ENCODE assay signal across 14 mouse cellular contexts in genomic region chr5:125549750-125550489, GRCm38 (mm10). TPM values are rescaled to one million over a fixed set of nuclear protein-coding genes. Genes with fewer than 3 reads are reported as not detected.
DNase-seq lines count a peak whose midpoint lies in the region; ATAC-seq and TF ChIP-seq lines count a peak whose summit lies in the region.
"Had no signal": no experiment of that assay in that cellular context is flagged by ENCODE, and none has a peak within 500 bp of the region (broad histone marks: within the 10 kb centered on the region; RNA-seq: fewer than 3 reads in every experiment).

No protein-coding gene starts in this region.

- H3K36me3 ChIP-seq in midbrain, embryonic 10.5 days: no peaks in the 10 kb centered on the region
- no peaks in the 10 kb centered on the region for H3K36me3 ChIP-seq in midbrain, postnatal 0 days (ENCODE audit: insufficient read depth, low read length)
- H3K36me3 ChIP-seq in embryonic facial prominence, embryonic 13.5 days: no peaks in the 10 kb centered on the region
- no peaks in the 10 kb centered on the region for H3K36me3 ChIP-seq in midbrain, embryonic 14.5 days (ENCODE audit: control insufficient read depth, insufficient read depth, low read length)
- H3K36me3 ChIP-seq: liver, embryonic 13.5 days had no signal

- H3K9me3 ChIP-seq in midbrain, embryonic 10.5 days (replicated peaks): peaks cover 4% of the 10 kb centered on the region; the same call in 1 of the 2 replicates
- H3K9me3 ChIP-seq in midbrain, postnatal 0 days (ENCODE audit: low read length): no peaks in the 10 kb centered on the region
- 0 out of 2 replicates have a peak, but pooled peaks cover 4% of the 10 kb centered on the region for H3K9me3 ChIP-seq in embryonic facial prominence, embryonic 13.5 days
- H3K9me3 ChIP-seq in midbrain, embryonic 14.5 days (ENCODE audit: control insufficient read depth, low read length): peaks cover 4% of the 10 kb centered on the region; the same call in 1 of the 2 replicates
- H3K9me3 ChIP-seq: liver, embryonic 13.5 days had no signal

- peaks cover 42% of the 10 kb centered on the region for H3K27me3 ChIP-seq in midbrain, embryonic 10.5 days (ENCODE audit: low read depth, poor library complexity, severe bottlenecking)
- H3K27me3 ChIP-seq in midbrain, postnatal 0 days (ENCODE audit: insufficient read depth, low read length): no peaks in the 10 kb centered on the region
- H3K27me3 ChIP-seq in embryonic facial prominence, embryonic 13.5 days: peaks cover 34% of the 10 kb centered on the region
- no peaks in the 10 kb centered on the region for H3K27me3 ChIP-seq in midbrain, embryonic 14.5 days (ENCODE audit: control insufficient read depth, insufficient read depth, low read length)

- no peak for ATAC-seq in midbrain, postnatal 0 days (ENCODE audit: low FRiP score)
- no peak for ATAC-seq in embryonic facial prominence, embryonic 13.5 days (ENCODE audit: insufficient number of reproducible peaks, insufficient read depth, low FRiP score, low TSS enrichment, low read depth)
- ATAC-seq in midbrain, embryonic 14.5 days (ENCODE audit: low FRiP score, low TSS enrichment): no peak

- TF ChIP-seq POLR2A in brain, embryonic 14.5 days (IDR thresholded peaks at IDR 0.05; ENCODE audit: borderline replicate concordance, extremely low read depth, insufficient read depth, insufficient read length, poor library complexity, severe bottlenecking): no peak

- H3K4me2 ChIP-seq in midbrain, postnatal 0 days (ENCODE audit: low read depth, low read length, poor library complexity, severe bottlenecking): no peak overlapping the region
- H3K4me2 ChIP-seq in embryonic facial prominence, embryonic 13.5 days: no peak overlapping the region
- H3K4me2 ChIP-seq in midbrain, embryonic 14.5 days (ENCODE audit: low read length): peak overlapping the region; percentile 17
- H3K4me2 ChIP-seq: heart, embryonic 11.5 days; liver, embryonic 13.5 days had no signal

- no peak for DNase-seq in midbrain, embryonic 10.5 days (ENCODE audit: low spot score)
- no peak for DNase-seq in midbrain, postnatal 0 days (ENCODE audit: low spot score)
- DNase-seq in brain, embryonic 14.5 days (ENCODE audit: low read depth): peak; percentile 64
- DNase-seq in midbrain, embryonic 14.5 days: peak; percentile 61
- DNase-seq in urinary bladder, postnatal 25 days (ENCODE audit: low spot score): no peak
- no peak for DNase-seq in lung, postnatal 36 days
- DNase-seq: adrenal gland, postnatal 10 days; cerebellum, postnatal 36 days; gastrocnemius, postnatal 14 days; kidney, postnatal 25 days; liver, embryonic 13.5 days; lung, postnatal 14 days had no signal

- no peak for TF ChIP-seq CTCF in midbrain, postnatal 0 days (IDR thresholded peaks at IDR 0.05)
- no peak for TF ChIP-seq CTCF in brain, embryonic 14.5 days (IDR thresholded peaks at IDR 0.05; ENCODE audit: borderline replicate concordance, extremely low read depth, insufficient read depth, insufficient read length)

- WGBS in midbrain, embryonic 10.5 days: 27% methylated on average over 11 of the region's 11 CpGs
- WGBS in midbrain, postnatal 0 days: 19% methylated on average over 11 of the region's 11 CpGs
- WGBS in embryonic facial prominence, embryonic 13.5 days: 9% methylated on average over 11 of the region's 11 CpGs
- 6% methylated on average over 11 of the region's 11 CpGs for WGBS in midbrain, embryonic 14.5 days

- peak overlapping the region; percentile 32 for H3K4me3 ChIP-seq in midbrain, embryonic 10.5 days
- no peak overlapping the region for H3K4me3 ChIP-seq in midbrain, postnatal 0 days (ENCODE audit: low read depth, low read length)
- no peak overlapping the region for H3K4me3 ChIP-seq in embryonic facial prominence, embryonic 13.5 days
- H3K4me3 ChIP-seq in midbrain, embryonic 14.5 days (replicated peaks; ENCODE audit: low read depth, low read length): no peak overlapping the region
- H3K4me3 ChIP-seq: liver, embryonic 13.5 days had no signal

- peaks cover 24% of the 10 kb centered on the region for H3K4me1 ChIP-seq in midbrain, embryonic 10.5 days
- peaks cover 4% of the 10 kb centered on the region; the same call in 1 of the 2 replicates for H3K4me1 ChIP-seq in midbrain, postnatal 0 days (ENCODE audit: insufficient read depth, low read length)
- peaks cover 19% of the 10 kb centered on the region; the same call in 1 of the 2 replicates for H3K4me1 ChIP-seq in embryonic facial prominence, embryonic 13.5 days
- peaks cover 12% of the 10 kb centered on the region; the same call in 1 of the 2 replicates for H3K4me1 ChIP-seq in midbrain, embryonic 14.5 days (ENCODE audit: control insufficient read depth, insufficient read depth, low read length)
- H3K4me1 ChIP-seq: liver, embryonic 13.5 days had no signal

- H3K27ac ChIP-seq in midbrain, embryonic 10.5 days (replicated peaks): peak overlapping the region; percentile 55
- H3K27ac ChIP-seq in midbrain, postnatal 0 days (ENCODE audit: low read depth, low read length): no peak overlapping the region
- H3K27ac ChIP-seq in embryonic facial prominence, embryonic 13.5 days: no peak overlapping the region
- H3K27ac ChIP-seq in midbrain, embryonic 14.5 days (replicated peaks; ENCODE audit: low read depth, low read length): no peak overlapping the region
- H3K27ac ChIP-seq: liver, embryonic 13.5 days had no signal

- H3K9ac ChIP-seq in midbrain, postnatal 0 days (replicated peaks; ENCODE audit: low read length, poor library complexity, severe bottlenecking): no peak overlapping the region
- H3K9ac ChIP-seq in embryonic facial prominence, embryonic 13.5 days: 0 out of 2 replicates have a peak overlapping the region, but pooled peaks have one; percentile 21
- no peak overlapping the region for H3K9ac ChIP-seq in midbrain, embryonic 14.5 days (replicated peaks; ENCODE audit: low read length)
- H3K9ac ChIP-seq: liver, embryonic 13.5 days had no signal

RNA-seq across cellular contexts. Expression of gene Tmem132b, which starts 18.3 kb away (rescaled TPM):
- polyA plus RNA-seq in midbrain, embryonic 10.5 days (2016; fragmentation: Nextera tagmentation; extraction: Ambion mirVana): 0.20 and 0.29 TPM in 2 replicates
- 27.8 and 36.2 TPM in 2 replicates for total RNA-seq in midbrain, postnatal 0 days (2014; rRNA removed)
- polyA plus RNA-seq in midbrain, postnatal 0 days (2015; fragmentation: Nextera tagmentation; extraction: Ambion mirVana): 4.8 and 6.4 TPM in 2 replicates
- polyA plus RNA-seq in brain, embryonic 14.5 days (2012; rRNA removed): 4.6 and 8.2 TPM in 2 replicates
- 0.11 and 0.26 TPM in 2 replicates for polyA plus RNA-seq in embryonic facial prominence, embryonic 13.5 days (2015; fragmentation: Nextera tagmentation; extraction: Ambion mirVana)
- 4.9 and 6.2 TPM in 2 replicates for polyA plus RNA-seq in midbrain, embryonic 14.5 days (2014; fragmentation: Nextera tagmentation; extraction: Ambion mirVana)

Comparison
In these comparisons a context has a peak if more than half of its experiments do, and no peak if none do; other contexts are left out.
1. DNase-seq: peak in brain, embryonic 14.5 days (single experiment) and midbrain, embryonic 14.5 days (single experiment); none in midbrain, embryonic 10.5 days (single experiment), midbrain, postnatal 0 days (single experiment), urinary bladder, postnatal 25 days (single experiment) and lung, postnatal 36 days (single experiment).